Mouse (Mus musculus) E14TG2a.4 (cell line): ENCODE measurements around the gene Slain2.

ENCODE experiments used
- CTCF ChIP-seq: conservative IDR thresholded peaks from 2 replicates; pipeline ENCODE4 v1.5.1; 2014; ENCODE audit warnings: low read length
- NANOG ChIP-seq: IDR thresholded peaks from 2 replicates; pipeline ENCODE4 v1.6.1; 2014; ENCODE audit warnings: borderline replicate concordance, low read length, mixed read lengths
- POU5F1 ChIP-seq: IDR thresholded peaks from 2 replicates; pipeline ENCODE4 v1.6.1; 2014; ENCODE audit warnings: low read length, borderline replicate concordance

DNA sequence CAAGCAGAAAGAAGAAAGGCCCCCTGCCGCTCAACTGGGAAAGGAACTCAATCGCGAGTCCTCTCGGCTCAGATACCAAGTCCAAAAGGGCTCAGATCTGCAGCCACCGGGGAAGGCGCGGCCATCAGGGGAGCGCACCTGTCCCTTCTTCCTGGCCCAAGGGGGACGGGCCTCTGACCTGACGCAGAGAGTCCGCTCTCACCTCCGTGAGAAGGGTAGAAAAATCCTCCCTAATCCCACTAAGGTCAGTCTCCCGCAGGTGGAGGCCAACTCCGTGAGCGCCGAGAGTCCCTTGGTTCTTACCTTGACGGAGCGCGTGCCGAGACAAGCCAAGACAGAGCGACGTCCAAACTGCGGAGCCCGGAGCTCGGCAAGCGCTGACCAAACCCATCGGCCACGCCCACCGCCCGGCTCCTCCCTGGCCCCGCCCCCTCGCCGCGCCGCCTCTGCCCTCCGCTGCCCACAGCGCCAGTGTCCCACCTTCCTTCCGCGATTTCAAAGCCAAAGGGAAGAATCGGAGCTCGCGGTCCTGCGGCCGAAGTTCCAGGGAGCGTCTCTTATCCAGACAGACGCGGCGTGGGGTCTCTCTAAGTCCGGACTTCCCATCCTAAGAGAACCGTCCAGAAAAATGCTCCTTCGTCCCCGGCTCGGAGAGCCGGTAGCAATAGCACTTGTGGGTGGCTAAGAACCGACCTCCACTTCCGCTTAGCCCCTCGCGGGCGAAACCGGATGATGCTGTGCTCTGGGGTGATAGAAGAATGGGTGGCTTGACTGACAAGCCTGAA lies 45.8 kb upstream of the Slain2 start, which contains the start of gene Tec:
- TF ChIP-seq CTCF = no peak
- TF ChIP-seq POU5F1 = no peak
- no peak for TF ChIP-seq NANOG
